Mouse (Mus musculus): ENCODE results near the gene Timm13.

DNA sequence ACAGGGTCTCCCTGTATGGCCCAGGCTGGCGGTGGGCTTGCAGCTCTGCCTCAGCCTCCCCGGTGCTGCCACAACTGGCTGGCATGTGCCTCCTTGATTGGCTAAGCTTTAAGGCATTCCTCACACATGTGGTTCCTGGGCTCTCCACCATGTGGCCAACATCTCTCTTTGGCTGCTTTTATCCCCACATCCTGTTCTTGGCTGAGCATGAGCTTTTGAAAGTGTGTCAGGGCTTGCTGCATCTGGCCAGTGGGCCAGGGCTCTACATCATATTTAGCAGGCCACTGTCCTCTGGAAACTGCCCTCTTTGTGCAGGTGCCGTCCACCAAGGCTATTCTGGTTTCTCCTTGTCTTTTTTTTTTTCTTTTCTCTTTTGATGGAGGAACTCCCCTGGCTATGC, 44.5 kb downstream of the Timm13 start:
- no peak for TF ChIP-seq CTCF (IDR thresholded peaks at IDR 0.05; ENCODE audit: borderline replicate concordance, insufficient read depth, low read depth, low read length)
- no peak for TF ChIP-seq POLR2A (IDR thresholded peaks at IDR 0.05; ENCODE audit: borderline replicate concordance, insufficient read depth, low read length)
